Mouse (Mus musculus) heart, postnatal 0 days (tissue): Measurements from ENCODE around the gene Nova2.

Experiments
- CTCF ChIP-seq: IDR thresholded peaks from 2 replicates; pipeline ENCODE4 v1.5.1; 2016; ENCODE audit warnings: antibody characterized with exemption, control low read depth, low read depth
- EP300 ChIP-seq: IDR thresholded peaks from 2 replicates; pipeline ENCODE4 v1.6.1; 2016; ENCODE audit warnings: antibody characterized with exemption, low read depth

DNA sequence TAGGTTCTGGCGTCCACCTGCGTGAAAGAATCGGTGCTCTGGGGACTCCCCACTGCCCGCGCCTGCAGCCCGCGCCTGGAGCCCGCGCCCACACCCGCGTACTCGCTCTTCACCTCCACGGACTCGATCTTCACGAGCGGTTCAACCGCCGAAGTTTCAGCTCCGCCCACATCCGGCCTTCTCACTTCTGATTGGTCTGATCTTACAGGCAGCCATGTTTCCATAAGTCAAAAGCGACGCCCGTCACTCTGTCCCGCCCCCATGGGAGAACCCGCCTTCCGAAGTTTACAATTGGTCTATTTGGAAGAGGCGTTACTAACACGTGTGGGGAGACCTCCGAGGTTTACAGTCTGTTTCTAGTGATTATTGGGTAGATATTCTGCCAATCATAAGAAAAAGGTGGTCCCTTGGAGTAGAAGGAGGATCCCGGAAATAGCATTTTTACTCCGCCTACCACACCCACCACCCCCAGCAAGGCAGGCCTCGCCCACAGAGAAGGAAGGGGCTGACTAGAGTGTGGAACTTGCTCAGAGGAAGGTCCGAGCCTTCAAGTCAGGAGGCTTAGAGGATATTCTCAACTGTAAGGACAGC lies 15.4 kb upstream of the Nova2 start, which contains the start of gene Ccdc61:
- TF ChIP-seq CTCF, result no peak
- peak; percentile 75 for TF ChIP-seq EP300
